Mouse (Mus musculus): ENCODE results near the gene Itga11. TPM values are rescaled to one million over a fixed set of nuclear protein-coding genes. Genes with fewer than 3 reads are reported as not detected.
"Not testable (repeated sequence)": the region's sequence is repeated elsewhere in the genome, so short reads cannot be mapped to it uniquely, and the experiment has no call there.

The Itga11 gene
- polyA plus RNA-seq, 1 experiment from 2014 or later = 7.9 TPM

DNA sequence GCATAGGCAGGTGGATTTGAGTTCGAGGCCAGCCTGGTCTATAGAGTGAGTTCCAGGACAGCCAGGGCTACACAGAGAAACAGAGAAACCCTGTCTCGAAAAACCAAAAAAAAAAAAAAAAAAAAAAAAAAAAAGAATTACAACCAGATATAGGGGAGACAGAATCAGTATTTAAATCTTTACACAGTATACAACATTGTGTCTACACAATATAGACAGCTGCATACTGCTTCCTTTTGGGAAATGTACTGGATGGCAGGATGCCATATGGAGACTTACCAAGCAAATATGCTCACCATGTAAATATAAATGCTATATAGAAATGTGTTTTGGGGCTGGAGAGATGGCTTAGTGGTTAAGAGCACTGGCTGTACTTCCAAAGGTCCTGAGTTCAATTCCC is 121.6 kb downstream of the Itga11 start:
- not testable (repeated sequence) for ATAC-seq (ENCODE audit: insufficient number of reproducible peaks, low FRiP score, low TSS enrichment, low read depth); H3K4me1 ChIP-seq; H3K9me3 ChIP-seq (replicated peaks); H3K4me3 ChIP-seq (replicated peaks); H3K4me2 ChIP-seq (replicated peaks); H3K27me3 ChIP-seq; H3K27ac ChIP-seq (replicated peaks); H3K9ac ChIP-seq
- 79% methylated on average over 2 of the region's 2 CpGs for WGBS
- peaks cover 36% of the 10 kb centered on the region for H3K36me3 ChIP-seq

DNA sequence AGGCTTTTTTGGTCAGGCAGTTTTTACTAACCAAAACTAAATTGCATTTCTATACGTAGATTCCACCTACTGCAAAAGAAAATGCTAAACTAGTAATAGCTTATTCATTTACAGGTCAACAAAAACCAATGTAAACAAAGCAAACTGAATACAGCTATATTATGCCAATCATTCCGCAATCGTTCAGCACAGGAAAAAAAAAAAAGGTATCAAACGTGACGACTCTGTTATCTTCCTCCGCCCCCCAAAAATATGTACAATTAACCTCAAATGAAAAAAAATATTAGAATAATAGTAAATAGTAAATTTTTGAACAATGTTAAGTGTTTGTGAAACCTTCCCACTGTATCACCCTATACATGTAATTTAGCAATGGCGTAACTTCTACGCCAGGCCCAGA is 132.5 kb downstream of the Itga11 start:
- Histone ChIP-seq H3K4me1 (peaks cover 25% of the 10 kb centered on the region), H3K36me3 (no peaks in the 10 kb centered on the region), H3K27ac (replicated peaks) (no peak overlapping the region; the same call in 1 of the 2 replicates), H3K4me3 (replicated peaks) (peak overlapping the region; percentile 100), H3K27me3 (no peaks in the 10 kb centered on the region), H3K4me2 (replicated peaks) (peak overlapping the region; percentile 86), H3K9ac (peak overlapping the region; percentile 93), H3K9me3 (replicated peaks) (no peaks in the 10 kb centered on the region)
- ATAC-seq (ENCODE audit: insufficient number of reproducible peaks, low FRiP score, low TSS enrichment, low read depth) = no peak
- 15% methylated on average over 8 of the region's 8 CpGs for WGBS

GRCm38 (mm10) chr9:62810543-62811515 is 133.2 kb downstream of the Itga11 start:
- H3K36me3 ChIP-seq = no peaks in the 10 kb centered on the region
- no peaks in the 10 kb centered on the region for H3K9me3 ChIP-seq (replicated peaks)
- peak overlapping the region; percentile 98 for H3K27ac ChIP-seq (replicated peaks)
- peak overlapping the region; percentile 86 for H3K4me2 ChIP-seq (replicated peaks)
- WGBS = under 1% methylated on average over 55 of the region's 58 CpGs
- peak; percentile 70 for ATAC-seq (ENCODE audit: insufficient number of reproducible peaks, low FRiP score, low TSS enrichment, low read depth)
- H3K9ac ChIP-seq = peak overlapping the region; percentile 93
- H3K27me3 ChIP-seq = no peaks in the 10 kb centered on the region
- peak overlapping the region; percentile 100 for H3K4me3 ChIP-seq (replicated peaks)
- H3K4me1 ChIP-seq = peaks cover 25% of the 10 kb centered on the region

DNA sequence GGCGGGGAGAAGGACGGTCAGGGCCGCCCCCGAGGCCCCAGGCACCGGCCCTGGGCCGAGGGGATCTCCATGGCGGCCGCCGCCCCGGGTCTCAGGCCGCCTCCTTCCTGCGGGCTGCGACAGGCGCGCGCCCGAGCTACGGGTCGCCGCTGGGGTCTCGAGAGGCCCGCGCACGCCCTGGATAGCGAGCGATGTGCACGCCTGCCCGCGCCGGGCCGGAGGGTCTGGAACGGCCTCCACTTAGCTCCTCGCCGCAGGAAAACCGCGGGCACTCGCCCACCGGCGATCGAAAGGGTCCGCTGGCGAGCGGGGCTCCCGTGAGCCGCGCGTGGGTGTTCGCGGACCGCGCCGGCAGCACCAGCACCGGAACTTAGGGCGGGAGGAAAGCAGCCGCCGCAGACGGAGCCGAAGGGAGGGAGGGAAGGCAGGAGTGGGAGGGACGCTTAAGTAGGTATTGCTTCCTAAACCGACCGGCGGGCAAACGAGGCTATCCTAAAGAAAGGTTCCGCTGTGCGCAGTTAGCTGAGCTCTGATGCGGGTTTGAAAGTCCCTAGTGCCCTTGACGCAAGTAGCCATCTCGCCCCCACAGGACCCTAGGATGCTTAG is 134.0 kb downstream of the Itga11 start, which contains the start of gene Fem1b:
Gene Fem1b, minus strand, starts transcription at position 419 of the 606 bp plus-strand sequence.
- WGBS = under 1% methylated on average over 60 of the region's 68 CpGs

GRCm38 (mm10) chr9:62812216-62813049 is 134.8 kb downstream of the Itga11 start:
- Histone ChIP-seq H3K27ac (replicated peaks) (peak overlapping the region; percentile 98), H3K4me2 (replicated peaks) (peak overlapping the region; percentile 86), H3K4me3 (replicated peaks) (peak overlapping the region; percentile 100), H3K27me3 (no peaks in the 10 kb centered on the region), H3K4me1 (peaks cover 37% of the 10 kb centered on the region), H3K9ac (peak overlapping the region; percentile 93), H3K36me3 (no peaks in the 10 kb centered on the region), H3K9me3 (replicated peaks) (no peaks in the 10 kb centered on the region)
- no peak for ATAC-seq (ENCODE audit: insufficient number of reproducible peaks, low FRiP score, low TSS enrichment, low read depth)
- 15% methylated on average over 14 of the region's 14 CpGs for WGBS

More for the DNA sequence above, 134.0 kb downstream of the Itga11 start, which contains the start of gene Fem1b:
- ATAC-seq (ENCODE audit: insufficient number of reproducible peaks, low FRiP score, low TSS enrichment, low read depth) = peak; percentile 90
- peak within 1 kb of the TSS; percentile 86 for H3K4me2 ChIP-seq (replicated peaks)
- peak within 1 kb of the TSS; percentile 98 for H3K27ac ChIP-seq (replicated peaks)
- peak within 1 kb of the TSS; percentile 100 for H3K4me3 ChIP-seq (replicated peaks)
- no peaks in the 10 kb centered on the region for H3K27me3 ChIP-seq
- H3K9me3 ChIP-seq (replicated peaks) = no peaks in the 10 kb centered on the region
- H3K36me3 ChIP-seq = no peaks in the 10 kb centered on the region
- peak within 1 kb of the TSS; percentile 93 for H3K9ac ChIP-seq
- H3K4me1 ChIP-seq = peaks cover 29% of the 10 kb centered on the region

DNA sequence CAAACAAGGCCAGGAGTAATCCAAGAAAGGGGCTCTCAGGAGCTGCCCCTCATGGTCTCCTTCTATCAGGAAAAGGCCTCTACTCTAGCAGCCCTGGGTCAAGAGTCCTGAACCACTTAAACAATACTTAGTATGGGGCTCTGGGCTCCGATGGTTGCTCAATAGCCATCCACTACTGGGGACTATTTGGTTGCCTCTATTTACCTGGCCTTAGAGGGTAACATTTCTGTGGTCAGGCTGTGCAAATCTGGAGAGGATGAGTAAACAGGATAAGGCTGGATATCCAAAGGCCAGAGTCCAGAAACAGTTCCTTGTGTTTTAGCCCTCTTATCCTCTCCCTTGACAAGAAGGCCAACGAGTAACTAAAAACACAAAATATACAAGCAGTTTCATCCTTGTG is 137.1 kb downstream of the Itga11 start:
- peaks cover 28% of the 10 kb centered on the region for H3K4me1 ChIP-seq
- no peak overlapping the region for H3K4me3 ChIP-seq (replicated peaks)
- no peak overlapping the region for H3K4me2 ChIP-seq (replicated peaks)
- no peaks in the 10 kb centered on the region for H3K27me3 ChIP-seq
- no peak overlapping the region for H3K9ac ChIP-seq
- H3K36me3 ChIP-seq = no peaks in the 10 kb centered on the region
- H3K27ac ChIP-seq (replicated peaks) = no peak overlapping the region
- WGBS = 79% methylated on average over 2 of the region's 2 CpGs
- H3K9me3 ChIP-seq (replicated peaks) = no peaks in the 10 kb centered on the region
- ATAC-seq (ENCODE audit: insufficient number of reproducible peaks, low FRiP score, low TSS enrichment, low read depth) = no peak

DNA sequence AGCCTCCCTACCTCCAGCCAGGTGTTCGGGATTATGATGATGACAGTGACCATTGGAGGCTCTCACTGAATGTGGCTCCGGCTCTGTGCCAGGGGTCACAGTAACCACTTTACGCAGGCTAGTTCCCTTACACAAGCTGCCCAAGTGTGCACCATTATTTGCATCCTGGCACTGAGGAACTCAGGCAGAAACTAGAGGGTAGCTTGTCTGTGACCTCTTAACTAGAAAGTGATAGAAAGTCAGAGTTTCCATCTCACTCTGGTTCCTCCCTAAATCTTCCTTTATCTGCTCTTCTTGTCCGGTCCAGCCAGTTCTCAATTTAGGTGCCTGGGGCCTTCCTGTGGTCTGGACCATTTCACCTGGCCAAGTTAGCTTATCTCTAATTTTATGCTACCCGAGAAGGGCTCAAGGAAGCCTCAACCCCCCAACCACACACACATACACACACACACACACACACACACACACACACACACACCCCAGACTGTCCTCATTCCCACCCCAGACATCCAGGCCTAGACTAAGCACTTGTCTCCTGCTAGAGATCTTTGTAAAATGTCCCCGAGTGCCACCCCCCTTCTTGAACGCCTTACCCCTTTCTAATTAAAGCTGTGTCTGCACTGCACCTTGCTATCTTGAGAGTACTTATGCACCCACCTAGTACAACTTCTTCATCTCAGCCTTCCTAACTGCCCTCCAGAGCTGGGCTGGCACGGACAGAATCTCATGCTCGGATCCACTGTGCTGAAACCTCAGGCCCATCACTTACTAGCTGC is 138.9 kb downstream of the Itga11 start:
- no peak overlapping the region; the same call in 1 of the 2 replicates for H3K4me2 ChIP-seq (replicated peaks)
- H3K4me1 ChIP-seq = peaks cover 22% of the 10 kb centered on the region
- no peaks in the 10 kb centered on the region for H3K36me3 ChIP-seq
- no peak overlapping the region for H3K9ac ChIP-seq
- 0 out of 2 replicates have a peak overlapping the region, but pooled peaks have one; percentile 4 for H3K4me3 ChIP-seq (replicated peaks)
- 65% methylated on average over 9 of the region's 9 CpGs for WGBS
- H3K27ac ChIP-seq (replicated peaks) = peak overlapping the region; percentile 85
- ATAC-seq (ENCODE audit: insufficient number of reproducible peaks, low FRiP score, low TSS enrichment, low read depth) = no peak
- H3K9me3 ChIP-seq (replicated peaks) = no peaks in the 10 kb centered on the region
- H3K27me3 ChIP-seq = no peaks in the 10 kb centered on the region

- Histone ChIP-seq H3K27ac (replicated peaks) (peak overlapping the region; percentile 85), H3K4me3 (replicated peaks) (0 out of 2 replicates have a peak overlapping the region, but pooled peaks have one; percentile 4), H3K9me3 (replicated peaks) (no peaks in the 10 kb centered on the region), H3K4me1 (peaks cover 20% of the 10 kb centered on the region), H3K36me3 (no peaks in the 10 kb centered on the region), H3K27me3 (no peaks in the 10 kb centered on the region), H3K4me2 (replicated peaks) (no peak overlapping the region; the same call in 1 of the 2 replicates), H3K9ac (no peak overlapping the region)
- WGBS = 33% methylated on average over 12 of the region's 12 CpGs
- ATAC-seq (ENCODE audit: insufficient number of reproducible peaks, low FRiP score, low TSS enrichment, low read depth) = 0 out of 2 replicates have a peak, but pooled peaks have one; percentile 37
These were observed 139.5 kb downstream of the Itga11 start for GRCm38 (mm10) chr9:62817099-62817571.

GRCm38 (mm10) chr9:62817828-62818614 is 140.4 kb downstream of the Itga11 start:
- Histone ChIP-seq H3K4me3 (replicated peaks) (no peak overlapping the region), H3K4me1 (peaks cover 15% of the 10 kb centered on the region), H3K4me2 (replicated peaks) (no peak overlapping the region), H3K36me3 (no peaks in the 10 kb centered on the region), H3K27me3 (no peaks in the 10 kb centered on the region), H3K9me3 (replicated peaks) (no peaks in the 10 kb centered on the region), H3K27ac (replicated peaks) (peak overlapping the region; percentile 85), H3K9ac (no peak overlapping the region)
- ATAC-seq (ENCODE audit: insufficient number of reproducible peaks, low FRiP score, low TSS enrichment, low read depth) = no peak
- 54% methylated on average over 4 of the region's 4 CpGs for WGBS
